Mouse (Mus musculus) liver, embryonic 16.5 days (tissue): ENCODE results near the gene Myo7a. TPM values are rescaled to one million over a fixed set of nuclear protein-coding genes. Genes with fewer than 3 reads are reported as not detected.

Experiments used
- ATAC-seq: fragments of 200-750 bp; cut with Nextera tagmentation; 2 replicates; pipeline ENCODE4 v1.8.0; 2017; ENCODE audit warnings: low read depth, mild to moderate bottlenecking, moderate number of reproducible peaks, moderate library complexity
- H3K27ac ChIP-seq: fragments of 300-500 bp; sonication (generic); 2 replicates; pipeline ENCODE4 v1.5.1; 2014; ENCODE audit warnings: mild to moderate bottlenecking, low read length
- H3K27me3 ChIP-seq: fragments of 300-500 bp; sonication (generic); 2 replicates; pipeline ENCODE4 v1.6.1; 2014; ENCODE audit warnings: low read depth, low read length, mixed read lengths; ENCODE audit not compliant: control insufficient read depth, insufficient read depth
- H3K36me3 ChIP-seq: fragments of 300-500 bp; sonication (generic); 2 replicates; pipeline ENCODE4 v1.6.1; 2014; ENCODE audit warnings: mild to moderate bottlenecking; ENCODE audit not compliant: control insufficient read depth, insufficient read depth
- H3K4me1 ChIP-seq: fragments of 300-500 bp; sonication (generic); 2 replicates; pipeline ENCODE4 v1.6.1; 2014; ENCODE audit warnings: low read depth, low read length, mixed read lengths; ENCODE audit not compliant: control insufficient read depth
- H3K4me2 ChIP-seq: fragments of 300-500 bp; sonication (generic); 2 replicates; pipeline ENCODE4 v1.6.1; 2014; ENCODE audit warnings: low read depth, low read length, mixed read lengths
- H3K4me3 ChIP-seq: fragments of 300-500 bp; sonication (generic); 2 replicates; pipeline ENCODE4 v1.5.1; 2014; ENCODE audit warnings: low read depth, mild to moderate bottlenecking, low read length
- H3K9ac ChIP-seq: fragments of 300-500 bp; sonication (generic); 2 replicates; pipeline ENCODE4 v1.6.1; 2014; ENCODE audit warnings: low read depth, low read length
- H3K9me3 ChIP-seq: fragments of 300-500 bp; sonication (generic); replicated peaks from 2 replicates; pipeline ENCODE4 v1.6.1; 2016; ENCODE audit warnings: low read length; ENCODE audit not compliant: control insufficient read depth
- WGBS: fragments of 180-500 bp; shearing (Covaris S2); extraction: QIAGEN DNeasy Blood & Tissue Kit; methylation state at CpG from one replicate; pipeline ENCODE4 v1.1.7; 2014; ENCODE audit not compliant: insufficient replicate concordance; 5-methylcytosine and 5-hydroxymethylcytosine counted together
- polyA plus RNA-seq: library from polyadenylated mRNA; unstranded; fragments of >200 nt; fragmentation: Nextera tagmentation; extraction: Ambion mirVana; gene quantifications from 2 replicates; pipeline ENCODE4 v1.2.1, GENCODE M21; 2015

Myo7a gene
- polyA plus RNA-seq, 1 experiment from 2014 or later = 12.1 TPM

DNA sequence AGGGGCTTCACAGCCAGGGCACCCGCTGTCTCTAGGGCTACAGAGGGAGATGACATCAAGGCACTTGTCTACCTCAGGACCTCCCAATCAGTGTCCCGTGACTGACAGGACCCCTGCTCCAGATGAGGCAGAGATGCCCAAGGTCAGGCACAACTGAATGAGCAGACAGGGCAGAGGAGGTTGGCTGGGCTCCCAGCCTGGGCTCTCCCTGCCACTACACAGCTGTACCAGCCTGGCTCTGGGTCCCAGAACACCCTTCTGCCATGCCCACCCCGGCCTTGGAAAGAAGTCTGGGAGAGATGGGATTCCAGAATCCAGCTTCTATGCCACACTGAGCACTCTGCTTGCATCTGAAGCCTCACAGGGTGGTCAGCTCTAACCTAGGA lies 36.9 kb upstream of the Myo7a start:
- Histone ChIP-seq H3K4me1 (peaks cover 54% of the 10 kb centered on the region), H3K27ac (peak overlapping the region; percentile 29; the same call in 1 of the 2 replicates)
- no peak for ATAC-seq

DNA sequence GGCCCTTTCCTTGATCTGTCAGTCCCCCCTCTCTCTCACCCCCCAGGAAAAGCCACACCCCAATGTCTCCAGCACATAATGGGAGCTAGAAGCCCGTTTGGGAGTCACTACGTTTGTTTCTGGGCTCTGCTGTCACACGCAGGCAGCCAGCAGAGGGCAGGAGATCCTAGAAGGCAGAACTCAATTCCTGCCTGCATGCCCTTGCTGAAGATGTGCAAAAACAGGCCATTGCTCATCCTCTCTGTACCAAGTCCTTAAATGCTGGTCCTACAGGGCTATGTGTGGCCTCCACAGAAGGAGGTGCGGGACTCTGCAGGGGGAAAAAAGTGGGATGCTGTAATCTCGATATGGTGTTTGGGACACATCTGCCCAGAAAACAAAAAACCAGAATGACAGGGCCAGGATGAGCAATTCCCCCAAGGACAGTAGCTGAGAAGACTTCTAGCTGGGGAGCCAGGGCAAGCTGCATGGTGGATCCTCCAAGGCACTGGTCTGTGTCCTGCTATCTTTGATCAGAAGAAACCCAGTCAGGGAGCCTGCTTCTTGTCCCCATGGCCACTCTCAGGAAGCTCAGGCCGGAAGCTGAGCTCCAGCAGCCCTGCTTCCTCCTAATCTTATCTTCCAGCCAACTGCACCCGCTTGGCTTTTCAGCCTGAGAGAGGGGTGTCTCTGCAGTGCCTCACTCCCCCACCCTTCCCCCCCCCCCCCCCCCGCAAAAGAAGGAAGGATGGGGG lies 36.4 kb upstream of the Myo7a start:
- Histone ChIP-seq H3K36me3 (no peaks in the 10 kb centered on the region), H3K27ac (peak overlapping the region; percentile 56; the same call in 1 of the 2 replicates), H3K9me3 (no peaks in the 10 kb centered on the region), H3K27me3 (no peaks in the 10 kb centered on the region), H3K4me2 (no peak overlapping the region), H3K4me3 (no peak overlapping the region), H3K4me1 (peaks cover 52% of the 10 kb centered on the region), H3K9ac (no peak overlapping the region)
- peak; percentile 54 for ATAC-seq
- 11% methylated on average over 7 of the region's 8 CpGs for WGBS

More for the DNA sequence above, 36.9 kb upstream of the Myo7a start:
- Histone ChIP-seq H3K27me3 (no peaks in the 10 kb centered on the region), H3K4me2 (no peak overlapping the region), H3K9me3 (no peaks in the 10 kb centered on the region), H3K36me3 (peaks cover under 1% of the 10 kb centered on the region; the same call in 1 of the 2 replicates), H3K4me3 (no peak overlapping the region), H3K9ac (no peak overlapping the region)
- 35% methylated on average over 3 of the region's 3 CpGs for WGBS

DNA sequence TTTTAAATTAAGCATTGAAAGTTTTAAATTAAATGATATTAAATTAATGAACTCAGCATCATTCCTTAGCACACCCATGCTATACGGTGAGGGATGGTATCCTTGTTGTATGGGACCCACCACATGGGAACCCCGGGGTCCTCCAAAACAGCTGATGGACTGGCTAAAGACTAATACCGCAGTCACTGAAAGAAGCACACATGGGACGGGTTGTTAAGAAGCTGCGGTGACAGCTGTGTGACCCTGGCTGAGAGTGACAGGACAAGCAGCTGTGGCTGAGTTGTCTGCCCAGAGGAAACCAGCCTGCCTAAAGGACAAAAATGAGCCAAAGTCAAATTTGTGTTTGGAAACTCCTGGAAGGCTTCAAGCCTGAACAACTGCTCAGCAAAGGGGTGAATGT lies 34.6 kb upstream of the Myo7a start:
- Histone ChIP-seq H3K9ac (no peak overlapping the region), H3K27ac (no peak overlapping the region), H3K4me3 (no peak overlapping the region), H3K27me3 (no peaks in the 10 kb centered on the region), H3K9me3 (no peaks in the 10 kb centered on the region), H3K4me1 (peaks cover 38% of the 10 kb centered on the region), H3K36me3 (no peaks in the 10 kb centered on the region), H3K4me2 (no peak overlapping the region)
- WGBS = 80% methylated on average over 5 of the region's 5 CpGs
- no peak for ATAC-seq

DNA sequence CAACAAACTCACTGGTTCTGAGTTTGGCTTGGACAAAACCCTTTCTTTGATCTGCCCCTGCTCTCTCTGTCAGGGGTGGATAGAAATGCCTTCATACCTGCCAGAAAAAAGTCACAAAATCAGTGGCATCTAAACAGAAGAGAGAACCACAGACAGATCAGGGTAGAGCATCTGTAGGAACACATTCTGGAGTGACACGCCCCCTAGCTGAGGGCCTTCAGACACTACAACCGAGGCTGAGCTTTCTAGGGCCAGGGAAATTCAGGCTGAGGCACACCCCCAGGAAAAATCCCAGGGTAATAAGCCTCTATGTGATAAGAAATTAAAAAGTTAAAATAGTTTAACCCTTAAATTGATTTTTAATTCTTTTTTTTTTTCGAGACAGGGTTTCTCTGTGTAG lies 34.0 kb upstream of the Myo7a start:
- Histone ChIP-seq H3K27me3 (no peaks in the 10 kb centered on the region), H3K4me2 (no peak overlapping the region), H3K9ac (no peak overlapping the region), H3K36me3 (no peaks in the 10 kb centered on the region), H3K27ac (no peak overlapping the region), H3K4me1 (peaks cover 32% of the 10 kb centered on the region), H3K4me3 (no peak overlapping the region), H3K9me3 (no peaks in the 10 kb centered on the region)
- WGBS = 42% methylated on average over 3 of the region's 3 CpGs
- no peak for ATAC-seq

GRCm38 (mm10) chr7:98152400-98152799 lies 33.1 kb upstream of the Myo7a start:
- no peak overlapping the region for H3K27ac ChIP-seq
- H3K27me3 ChIP-seq = no peaks in the 10 kb centered on the region
- WGBS = 73% methylated on average over 8 of the region's 8 CpGs
- H3K4me2 ChIP-seq = no peak overlapping the region
- ATAC-seq = no peak
- no peaks in the 10 kb centered on the region for H3K9me3 ChIP-seq
- H3K4me1 ChIP-seq = peaks cover 23% of the 10 kb centered on the region
- no peak overlapping the region for H3K4me3 ChIP-seq
- H3K9ac ChIP-seq = no peak overlapping the region
- peaks cover 4% of the 10 kb centered on the region; the same call in 1 of the 2 replicates for H3K36me3 ChIP-seq

GRCm38 (mm10) chr7:98150525-98150924 lies 31.2 kb upstream of the Myo7a start:
- no peak overlapping the region for H3K4me2 ChIP-seq
- H3K9ac ChIP-seq = no peak overlapping the region
- 0 out of 2 replicates have a peak, but pooled peaks have one; percentile 5 for ATAC-seq
- H3K27ac ChIP-seq = no peak overlapping the region
- peaks cover 4% of the 10 kb centered on the region for H3K4me1 ChIP-seq
- WGBS = 62% methylated on average over 5 of the region's 5 CpGs
- H3K36me3 ChIP-seq = peaks cover 4% of the 10 kb centered on the region; the same call in 1 of the 2 replicates
- H3K4me3 ChIP-seq = no peak overlapping the region
- H3K9me3 ChIP-seq = no peaks in the 10 kb centered on the region
- H3K27me3 ChIP-seq = no peaks in the 10 kb centered on the region

DNA sequence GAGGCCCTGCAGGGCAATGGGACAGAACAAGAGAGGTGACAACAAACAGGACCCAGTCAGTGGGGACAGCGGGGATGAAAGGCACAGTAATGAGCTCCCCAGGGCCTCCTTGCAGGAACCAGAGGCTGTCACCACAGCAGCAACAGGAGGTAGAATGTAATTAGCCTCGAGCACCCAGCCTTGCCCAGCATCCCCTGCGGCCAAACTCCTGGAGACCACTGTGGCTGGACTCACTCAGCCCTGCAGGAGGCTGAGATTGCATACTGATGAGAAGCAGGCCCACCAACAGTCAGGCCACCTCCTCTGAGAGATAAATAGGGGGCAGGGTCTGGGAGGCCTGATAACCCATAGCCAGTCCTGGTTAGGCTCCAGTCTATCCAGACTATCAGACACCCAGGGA lies 30.5 kb upstream of the Myo7a start:
- Histone ChIP-seq H3K36me3 (peaks cover 4% of the 10 kb centered on the region; the same call in 1 of the 2 replicates), H3K4me1 (no peaks in the 10 kb centered on the region), H3K4me3 (no peak overlapping the region)

GRCm38 (mm10) chr7:98148721-98149407 lies 29.5 kb upstream of the Myo7a start:
- no peak overlapping the region for H3K4me3 ChIP-seq
- no peak for ATAC-seq
- H3K27me3 ChIP-seq = no peaks in the 10 kb centered on the region
- H3K36me3 ChIP-seq = peaks cover 4% of the 10 kb centered on the region; the same call in 1 of the 2 replicates
- H3K27ac ChIP-seq = no peak overlapping the region
- H3K9me3 ChIP-seq = no peaks in the 10 kb centered on the region
- H3K4me2 ChIP-seq = no peak overlapping the region
- no peak overlapping the region for H3K9ac ChIP-seq
- 73% methylated on average over 10 of the region's 10 CpGs for WGBS
- no peaks in the 10 kb centered on the region for H3K4me1 ChIP-seq

More for the DNA sequence above, 30.5 kb upstream of the Myo7a start:
- Histone ChIP-seq H3K4me2 (no peak overlapping the region), H3K9ac (no peak overlapping the region), H3K27me3 (no peaks in the 10 kb centered on the region), H3K27ac (no peak overlapping the region), H3K9me3 (no peaks in the 10 kb centered on the region)
- no peak for ATAC-seq
- WGBS = 75% methylated on average over 3 of the region's 3 CpGs

GRCm38 (mm10) chr7:98147766-98148165 lies 28.4 kb upstream of the Myo7a start:
- Histone ChIP-seq H3K4me1 (no peaks in the 10 kb centered on the region), H3K4me3 (no peak overlapping the region), H3K27ac (no peak overlapping the region), H3K9me3 (no peaks in the 10 kb centered on the region), H3K4me2 (no peak overlapping the region), H3K9ac (no peak overlapping the region), H3K36me3 (peaks cover 4% of the 10 kb centered on the region; the same call in 1 of the 2 replicates), H3K27me3 (no peaks in the 10 kb centered on the region)
- 85% methylated on average over 8 of the region's 8 CpGs for WGBS
- no peak for ATAC-seq
